Mouse (Mus musculus) CH12.LX (cell line): ENCODE data around the gene Eid1. TPM values are rescaled to one million over a fixed set of nuclear protein-coding genes. Genes with fewer than 3 reads are reported as not detected.

Experiments used
- DNase-seq: peaks from one replicate; pipeline ENCODE4 v3.0.0-alpha.2; 2013; ENCODE audit errors: extremely low read depth
- H3K27ac ChIP-seq: 2 replicates; pipeline ENCODE4 v1.5.1; 2012; ENCODE audit warnings: low read depth, mild to moderate bottlenecking, control low read depth, moderate library complexity; ENCODE audit not compliant: insufficient read depth
- H3K27me3 ChIP-seq: replicated peaks from 2 replicates; pipeline ENCODE3; 2012; ENCODE audit warnings: inconsistent platforms
- H3K36me3 ChIP-seq, 2 experiments: replicated peaks in 1 of 2; 2 replicates each; pipeline versions ENCODE3 to v1.6.1; 2012; ENCODE audit warnings: inconsistent platforms in 1 of 2, low read length in 1 of 2, mild to moderate bottlenecking in 1 of 2, mixed read lengths in 1 of 2, moderate library complexity in 1 of 2; ENCODE audit not compliant: control insufficient read depth in 1 of 2, insufficient read depth in 1 of 2
- H3K4me1 ChIP-seq, 2 experiments: 2 replicates each; pipeline ENCODE4 v1.6.1; 2012; ENCODE audit warnings: inconsistent platforms in 1 of 2, moderate library complexity in 1 of 2; ENCODE audit not compliant: insufficient read depth in 2 of 2, control insufficient read depth in 1 of 2
- H3K4me2 ChIP-seq: 2 replicates; pipeline ENCODE4 v1.6.1; 2012; ENCODE audit warnings: low read depth, mild to moderate bottlenecking, control low read depth; ENCODE audit not compliant: poor library complexity, insufficient read depth, severe bottlenecking
- H3K4me3 ChIP-seq, 3 experiments: fragments of 150-350 bp in 1 of 3; sonication (generic) in 1 of 3; replicated peaks in 1 of 3; 2 replicates each; pipeline versions ENCODE3 to v1.5.1; 2011 to 2012; ENCODE audit warnings: low read depth in 2 of 3, low read length in 2 of 3, mild to moderate bottlenecking in 2 of 3, moderate library complexity in 2 of 3, control low read depth in 1 of 3, improper control_type of control experiment in 1 of 3, inconsistent platforms in 1 of 3, mixed read lengths in 1 of 3; ENCODE audit not compliant: poor library complexity in 1 of 3
- H3K79me2 ChIP-seq: replicated peaks from 2 replicates; pipeline ENCODE4 v1.6.1; 2012; ENCODE audit warnings: mild to moderate bottlenecking, moderate library complexity; ENCODE audit not compliant: control insufficient read depth, poor library complexity, insufficient read depth, severe bottlenecking; ENCODE audit errors: extremely low read depth
- H3K9ac ChIP-seq: 2 replicates; pipeline ENCODE4 v1.6.1; 2012; ENCODE audit warnings: low read depth, mild to moderate bottlenecking, control low read depth, moderate library complexity; ENCODE audit not compliant: insufficient read depth
- H3K9me3 ChIP-seq: replicated peaks from 2 replicates; pipeline ENCODE3; 2012; ENCODE audit warnings: low read length, inconsistent platforms, mixed read lengths
- BHLHE40 ChIP-seq: IDR thresholded peaks from 2 replicates; pipeline ENCODE4 v1.6.1; 2011; ENCODE audit warnings: mild to moderate bottlenecking, low read depth, low read length, improper control_type of control experiment
- CHD1 ChIP-seq: IDR thresholded peaks from 2 replicates; pipeline ENCODE4 v1.6.1; 2012; ENCODE audit warnings: low read depth, low read length, improper control_type of control experiment, inconsistent platforms
- CHD2 ChIP-seq: IDR thresholded peaks from 2 replicates; pipeline ENCODE4 v1.6.1; 2011; ENCODE audit warnings: low read length, improper control_type of control experiment
- CTCF ChIP-seq, 2 experiments: IDR thresholded peaks in 1 of 2; conservative IDR thresholded peaks in 1 of 2; 2 replicates each; pipeline ENCODE4 v1.5.1; 2011 to 2012; ENCODE audit warnings: low read depth in 2 of 2, low read length in 2 of 2, improper control_type of control experiment in 1 of 2, inconsistent platforms in 1 of 2, mild to moderate bottlenecking in 1 of 2, moderate library complexity in 1 of 2
- E2F4 ChIP-seq: IDR thresholded peaks from 2 replicates; pipeline ENCODE4 v1.6.1; 2011; ENCODE audit warnings: low read depth, low read length, improper control_type of control experiment; ENCODE audit not compliant: insufficient replicate concordance
- ELF1 ChIP-seq: IDR thresholded peaks from 2 replicates; pipeline ENCODE4 v1.6.1; 2014; ENCODE audit warnings: low read depth, mild to moderate bottlenecking, inconsistent platforms, low read length, improper control_type of control experiment
- ETS1 ChIP-seq: conservative IDR thresholded peaks from 2 replicates; pipeline ENCODE4 v1.6.1; 2012; ENCODE audit warnings: low read depth, mild to moderate bottlenecking, inconsistent platforms, low read length, improper control_type of control experiment, moderate library complexity
- HCFC1 ChIP-seq: IDR thresholded peaks from 2 replicates; pipeline ENCODE4 v1.6.1; 2012; ENCODE audit warnings: low read depth, mild to moderate bottlenecking, inconsistent platforms, low read length, improper control_type of control experiment
- IRF4 ChIP-seq: IDR thresholded peaks from 2 replicates; pipeline ENCODE4 v1.6.1; 2014; ENCODE audit warnings: low read depth, mild to moderate bottlenecking, inconsistent platforms, low read length, improper control_type of control experiment
- JUND ChIP-seq: conservative IDR thresholded peaks from 2 replicates; pipeline ENCODE4 v1.6.1; 2011; ENCODE audit warnings: low read depth, low read length, improper control_type of control experiment
- KAT2A ChIP-seq: IDR thresholded peaks from 2 replicates; pipeline ENCODE4 v1.6.1; 2012; ENCODE audit warnings: low read length, improper control_type of control experiment, inconsistent platforms; ENCODE audit not compliant: insufficient replicate concordance
- MAFK ChIP-seq: IDR thresholded peaks from 2 replicates; pipeline ENCODE4 v1.6.1; 2011; ENCODE audit warnings: low read length, improper control_type of control experiment; ENCODE audit not compliant: insufficient replicate concordance
- MAX ChIP-seq: IDR thresholded peaks from 2 replicates; pipeline ENCODE4 v1.6.1; 2011; ENCODE audit warnings: low read length, improper control_type of control experiment
- MAZ ChIP-seq: IDR thresholded peaks from 2 replicates; pipeline ENCODE4 v1.6.1; 2012; ENCODE audit warnings: low read depth, mild to moderate bottlenecking, inconsistent platforms, low read length, improper control_type of control experiment, moderate library complexity
- MEF2A ChIP-seq: IDR thresholded peaks from 2 replicates; pipeline ENCODE4 v1.6.1; 2014; ENCODE audit warnings: low read depth, mild to moderate bottlenecking, inconsistent platforms, low read length, improper control_type of control experiment, borderline replicate concordance
- MXI1 ChIP-seq: IDR thresholded peaks from 2 replicates; pipeline ENCODE4 v1.6.1; 2011; ENCODE audit warnings: mild to moderate bottlenecking, low read depth, low read length, improper control_type of control experiment
- NELFE ChIP-seq: IDR thresholded peaks from 2 replicates; pipeline ENCODE4 v1.6.1; 2011; ENCODE audit warnings: low read depth, low read length, improper control_type of control experiment
- NRF1 ChIP-seq: IDR thresholded peaks from 2 replicates; pipeline ENCODE4 v1.6.1; 2014; ENCODE audit warnings: low read depth, mild to moderate bottlenecking, inconsistent platforms, low read length, improper control_type of control experiment, moderate library complexity
- POLR2A ChIP-seq: IDR thresholded peaks from 2 replicates; pipeline ENCODE4 v1.6.1; 2011; ENCODE audit warnings: low read depth, mild to moderate bottlenecking, improper control_type of control experiment, low read length
- POLR2AphosphoS2 ChIP-seq: IDR thresholded peaks from 2 replicates; pipeline ENCODE4 v1.6.1; 2011; ENCODE audit warnings: low read depth, low read length, improper control_type of control experiment
- RAD21 ChIP-seq: IDR thresholded peaks from 2 replicates; pipeline ENCODE4 v1.6.1; 2011; ENCODE audit warnings: low read depth, mild to moderate bottlenecking, low read length, improper control_type of control experiment, moderate library complexity
- RCOR1 ChIP-seq: conservative IDR thresholded peaks from 2 replicates; pipeline ENCODE4 v1.6.1; 2012; ENCODE audit warnings: low read depth, mild to moderate bottlenecking, inconsistent platforms, low read length, improper control_type of control experiment
- SIN3A ChIP-seq: IDR thresholded peaks from 2 replicates; pipeline ENCODE4 v1.6.1; 2012; ENCODE audit warnings: low read length, improper control_type of control experiment, inconsistent platforms
- SMC3 ChIP-seq: IDR thresholded peaks from 2 replicates; pipeline ENCODE4 v1.6.1; 2011; ENCODE audit warnings: low read depth, low read length, improper control_type of control experiment
- TBP ChIP-seq: conservative IDR thresholded peaks from 2 replicates; pipeline ENCODE4 v1.6.1; 2011; ENCODE audit warnings: low read depth, low read length, improper control_type of control experiment
- TCF12 ChIP-seq: IDR thresholded peaks from 2 replicates; pipeline ENCODE4 v1.6.1; 2014; ENCODE audit warnings: low read depth, mild to moderate bottlenecking, inconsistent platforms, low read length, improper control_type of control experiment
- USF2 ChIP-seq: conservative IDR thresholded peaks from 2 replicates; pipeline ENCODE4 v1.6.1; 2011; ENCODE audit warnings: low read depth, low read length, improper control_type of control experiment
- ZC3H11A ChIP-seq: IDR thresholded peaks from 2 replicates; pipeline ENCODE4 v1.6.1; 2012; ENCODE audit warnings: low read depth, mild to moderate bottlenecking, inconsistent platforms, low read length, improper control_type of control experiment
- ZMIZ1 ChIP-seq: IDR thresholded peaks from 2 replicates; pipeline ENCODE4 v1.6.1; 2012; ENCODE audit warnings: low read depth, mild to moderate bottlenecking, inconsistent platforms, low read length, improper control_type of control experiment
- dilution Hi-C: fragments of 300-500 bp; cut with MboI; formaldehyde crosslinking; loops from 2 replicates; pipeline ENCODE4 v1.14.3; 2020; ENCODE audit warnings: low sequenced_read_pairs; ENCODE audit not compliant: extremely low pct_unique_long_range_greater_than_20kb, extremely low pct_ligation_motif_present
- in situ Hi-C: fragments of 300-500 bp; cut with MboI; formaldehyde crosslinking; loops from 3 replicates; pipeline ENCODE4 v1.14.3; 2019; ENCODE audit warnings: low sequenced_read_pairs, low pct_ligation_motif_present, low pct_unique_long_range_greater_than_20kb, mixed read lengths
- polyA plus RNA-seq: library from polyadenylated mRNA; unstranded; fragments of >175 nt; gene quantifications from 2 replicates; pipeline ENCODE4 v1.2.1, GENCODE M21; 2012; ENCODE audit warnings: low read depth; ENCODE audit not compliant: insufficient read length
- total RNA-seq, 2 experiments: library from RNA; depleted of rRNA; stranded (reverse); fragments of 300-350 nt in 1 of 2; fragments of >200 nt in 1 of 2; gene quantifications; 2 replicates each; pipeline ENCODE4 v1.2.3; 2012 to 2014

Gene Eid1
- total and polyA plus RNA-seq, 3 experiments: 15.4 to 39.8 (median 20.4) TPM

DNA sequence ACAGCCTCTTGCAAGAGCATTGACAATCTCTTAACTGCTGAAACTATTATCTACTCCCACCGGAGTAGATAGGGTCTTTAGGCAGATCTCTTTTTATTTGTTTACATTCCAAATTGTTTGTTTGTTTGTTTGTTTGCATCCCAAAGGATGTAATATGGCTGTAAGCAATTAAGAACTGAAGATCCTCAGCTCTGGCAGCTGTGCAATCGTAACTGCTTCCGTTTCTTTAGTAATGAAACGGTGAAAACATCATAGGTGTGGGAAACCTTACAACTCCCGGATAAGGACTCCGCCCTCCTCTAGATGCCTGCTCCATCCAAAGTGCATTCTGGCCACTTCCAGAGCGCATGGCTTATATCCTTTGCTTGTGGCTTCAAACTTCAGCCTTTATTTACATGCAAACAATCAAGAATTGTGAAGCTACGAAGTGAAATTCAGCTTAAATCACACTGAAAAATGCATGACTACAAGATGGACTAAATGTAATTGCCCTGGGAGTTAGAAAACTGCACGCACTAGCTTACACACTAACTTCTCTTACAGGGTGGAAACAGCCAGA, 48.7 kb upstream of the Eid1 start:
- TF ChIP-seq ELF1 (no peak), CHD1 (no peak), ZC3H11A (no peak), MAFK (no peak), ETS1 (no peak), MEF2A (no peak), SIN3A (peak; percentile 38; the same call in 1 of the 2 replicates), RCOR1 (no peak), BHLHE40 (no peak), MXI1 (peak; percentile 48), POLR2AphosphoS2 (no peak), RAD21 (no peak), USF2 (no peak), MAZ (no peak), SMC3 (no peak), JUND (no peak)
- dilution Hi-C loops (no loop called here), in situ Hi-C loops (no loop called here)
- H3K36me3 ChIP-seq: peaks cover 12 to 26% of the 10 kb centered on the region in 2 experiments
- H3K4me3 ChIP-seq: peak overlapping the region; percentile 87 to 97 (median 88)
- H3K9me3 ChIP-seq: no peaks in the 10 kb centered on the region
- peaks cover 6% of the 10 kb centered on the region for H3K27me3 ChIP-seq
- H3K79me2 ChIP-seq: peaks cover 33% of the 10 kb centered on the region
- H3K4me2 ChIP-seq: peak overlapping the region; percentile 100
- peaks cover 11 to 38% of the 10 kb centered on the region in 2 experiments for H3K4me1 ChIP-seq
- no peak overlapping the region for H3K27ac ChIP-seq
- peak overlapping the region; percentile 71 for H3K9ac ChIP-seq
- peak; percentile 22 for DNase-seq

GRCm38 (mm10) chr2:125624837-125625351, 48.0 kb upstream of the Eid1 start, which contains the start of gene Cep152:
Cep152 (minus strand) TSS chr2:125625113.
- Histone ChIP-seq H3K4me2 (peak within 1 kb of the TSS; percentile 100), H3K9me3 (no peaks in the 10 kb centered on the region), H3K79me2 (peaks cover 33% of the 10 kb centered on the region), H3K27ac (no peak within 1 kb of the TSS), H3K36me3 (peaks cover 6 to 19% of the 10 kb centered on the region in 2 experiments), H3K4me1 (peaks cover 11 to 38% of the 10 kb centered on the region in 2 experiments), H3K9ac (peak within 1 kb of the TSS; percentile 71), H3K27me3 (peaks cover 6% of the 10 kb centered on the region), H3K4me3 (peak within 1 kb of the TSS; percentile 87 to 97 (median 88))
- TF ChIP-seq JUND (no peak), MAZ (no peak), MEF2A (no peak; the same call in 1 of the 2 replicates), NELFE (peak; percentile 88), ELF1 (peak; percentile 90), SIN3A (0 out of 2 replicates have a peak, but pooled peaks have one; percentile 65), HCFC1 (peak; percentile 86), POLR2A (peak; percentile 86), IRF4 (peak; percentile 52; the same call in 1 of the 2 replicates), CHD2 (peak; percentile 77), MAX (0 out of 2 replicates have a peak, but pooled peaks have one; percentile 14), CTCF (conservative IDR thresholded peaks at IDR 0.05 in 1 of 2, IDR thresholded peaks at IDR 0.05 in 1 of 2; ENCODE audit: low read depth in 2 of 2, low read length in 2 of 2) (peak in 1 of 2 experiments; percentile 54; a peak in 2 of 4 replicates), KAT2A (peak; percentile 78; the same call in 1 of the 2 replicates), TBP (peak; percentile 26; the same call in 1 of the 2 replicates), MAFK (no peak), E2F4 (peak; percentile 96), TCF12 (peak; percentile 46; the same call in 1 of the 2 replicates), NRF1 (0 out of 2 replicates have a peak, but pooled peaks have one; percentile 31), ZMIZ1 (no peak)
- in situ Hi-C loops (no loop called here), dilution Hi-C loops (no loop called here)
- peak; percentile 95 for DNase-seq
